Mouse (Mus musculus) heart, embryonic 14.5 days (tissue): ENCODE measurements around the gene Noto. TPM values are rescaled to one million over a fixed set of nuclear protein-coding genes. Genes with fewer than 3 reads are reported as not detected.
"Not testable (repeated sequence)": the region's sequence is repeated elsewhere in the genome, so short reads cannot be mapped to it uniquely, and the experiment has no call there.

Source experiments
- ATAC-seq: fragments of 200-750 bp; cut with Nextera tagmentation; 2 replicates; pipeline ENCODE4 v1.8.0; 2017; ENCODE audit warnings: low read depth, moderate TSS enrichment; ENCODE audit not compliant: insufficient number of reproducible peaks, insufficient read depth, low FRiP score
- H3K27ac ChIP-seq, 2 experiments: fragments of 200-500 bp in 1 of 2; fragments of 300-500 bp in 1 of 2; sonication (generic) in 1 of 2; replicated peaks in 1 of 2; 2 replicates each; pipeline ENCODE4 v1.5.1; 2012 to 2014; ENCODE audit warnings: low read depth in 2 of 2, low read length in 2 of 2, control low read depth in 1 of 2, mild to moderate bottlenecking in 1 of 2, mixed read lengths in 1 of 2; ENCODE audit not compliant: control insufficient read depth in 1 of 2, insufficient read depth in 1 of 2
- H3K27me3 ChIP-seq: fragments of 300-500 bp; sonication (generic); 2 replicates; pipeline ENCODE4 v1.6.1; 2014; ENCODE audit warnings: mild to moderate bottlenecking, low read length, control low read depth; ENCODE audit not compliant: control insufficient read depth, insufficient read depth
- H3K36me3 ChIP-seq: fragments of 300-500 bp; sonication (generic); 2 replicates; pipeline ENCODE4 v1.6.1; 2014; ENCODE audit warnings: mild to moderate bottlenecking, control low read depth, low read length, mixed read lengths; ENCODE audit not compliant: control insufficient read depth, insufficient read depth
- H3K4me1 ChIP-seq, 2 experiments: fragments of 200-500 bp in 1 of 2; fragments of 300-500 bp in 1 of 2; sonication (generic) in 1 of 2; 2 replicates each; pipeline ENCODE4 v1.6.1; 2012 to 2014; ENCODE audit warnings: low read length in 2 of 2, control low read depth in 1 of 2, mixed read lengths in 1 of 2; ENCODE audit not compliant: control insufficient read depth in 2 of 2, insufficient read depth in 2 of 2
- H3K4me2 ChIP-seq: fragments of 300-500 bp; sonication (generic); 2 replicates; pipeline ENCODE4 v1.6.1; 2014; ENCODE audit warnings: mild to moderate bottlenecking, low read length
- H3K4me3 ChIP-seq, 2 experiments: fragments of 200-500 bp in 1 of 2; fragments of 300-500 bp in 1 of 2; sonication (generic) in 1 of 2; 2 replicates each; pipeline ENCODE4 v1.5.1; 2012 to 2014; ENCODE audit warnings: low read length in 2 of 2, mild to moderate bottlenecking in 2 of 2, control low read depth in 1 of 2, low read depth in 1 of 2, moderate library complexity in 1 of 2; ENCODE audit not compliant: control insufficient read depth in 1 of 2, insufficient read depth in 1 of 2
- H3K9ac ChIP-seq: fragments of 300-500 bp; sonication (generic); 2 replicates; pipeline ENCODE4 v1.6.1; 2014; ENCODE audit warnings: mild to moderate bottlenecking, low read length
- H3K9me3 ChIP-seq: fragments of 300-500 bp; sonication (generic); 2 replicates; pipeline ENCODE4 v1.6.1; 2016; ENCODE audit warnings: low read length, control low read depth; ENCODE audit not compliant: control insufficient read depth
- WGBS: fragments of 180-500 bp; shearing (Covaris S2); extraction: QIAGEN DNeasy Blood & Tissue Kit; methylation state at CpG from one replicate; pipeline ENCODE4 v1.1.7; 2014; 5-methylcytosine and 5-hydroxymethylcytosine counted together
- polyA plus RNA-seq: library from polyadenylated mRNA; unstranded; fragments of >200 nt; fragmentation: Nextera tagmentation; extraction: Ambion mirVana; gene quantifications from 2 replicates; pipeline ENCODE4 v1.2.1, GENCODE M21; 2014

Noto gene
- polyA plus RNA-seq, 1 experiment from 2014 or later = not detected

DNA sequence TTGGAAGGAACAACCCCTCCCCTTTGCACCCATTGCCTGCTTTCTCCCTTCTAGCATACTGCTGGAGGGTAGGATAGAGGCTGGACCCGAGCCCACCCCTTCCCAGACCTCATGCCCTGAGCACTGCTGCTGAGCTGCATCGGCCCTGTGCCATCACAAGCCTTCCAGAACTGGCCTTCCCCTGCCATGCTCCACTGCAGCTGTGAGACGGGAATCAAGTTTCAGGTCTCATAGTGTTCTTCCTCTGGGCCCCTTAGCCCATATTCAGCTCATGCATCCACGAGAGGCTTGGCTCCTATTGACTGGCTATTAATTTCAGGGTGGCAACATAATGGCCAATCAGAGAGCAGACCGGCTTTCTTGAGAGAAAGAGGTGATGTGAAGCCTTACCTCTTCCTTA lies 21.6 kb downstream of the Noto start:
- Histone ChIP-seq H3K9ac (no peak overlapping the region), H3K9me3 (no peaks in the 10 kb centered on the region), H3K27ac (no peak overlapping the region), H3K4me3 (no peak overlapping the region), H3K4me2 (no peak overlapping the region), H3K36me3 (peaks cover 67% of the 10 kb centered on the region), H3K4me1 (peaks cover 0 to 1% of the 10 kb centered on the region in 2 experiments; a peak in 2 of 4 replicates), H3K27me3 (no peaks in the 10 kb centered on the region)
- 86% methylated on average over 5 of the region's 5 CpGs for WGBS
- no peak for ATAC-seq

DNA sequence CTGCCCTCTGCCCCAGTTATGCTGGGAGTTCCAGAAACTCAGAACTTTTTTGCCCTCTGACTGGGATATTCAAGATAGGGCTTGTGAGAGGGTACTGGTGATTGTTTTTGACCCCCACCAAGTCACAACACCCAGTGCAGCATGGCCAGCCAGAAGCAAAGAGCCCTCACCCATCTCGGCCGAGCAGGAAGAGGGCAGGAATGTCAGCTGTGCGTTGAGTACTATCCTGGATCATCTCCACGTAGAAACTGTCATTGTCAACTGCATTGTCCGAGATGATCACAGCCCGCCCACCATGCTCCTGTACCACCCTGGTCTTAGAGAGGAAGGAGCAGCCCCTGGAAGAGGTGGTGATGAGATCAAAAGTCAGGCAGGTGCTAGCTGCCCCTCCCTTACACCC lies 23.7 kb downstream of the Noto start:
- H3K4me2 ChIP-seq = no peak overlapping the region
- H3K27me3 ChIP-seq = no peaks in the 10 kb centered on the region
- no peak overlapping the region for H3K4me3 ChIP-seq
- H3K9ac ChIP-seq = no peak overlapping the region
- H3K4me1 ChIP-seq = peaks cover 0 to 5% of the 10 kb centered on the region in 2 experiments; a peak in 2 of 4 replicates
- peaks cover 46% of the 10 kb centered on the region for H3K36me3 ChIP-seq
- no peak for ATAC-seq
- H3K27ac ChIP-seq = no peak overlapping the region
- H3K9me3 ChIP-seq = no peaks in the 10 kb centered on the region
- WGBS = 82% methylated on average over 6 of the region's 6 CpGs

DNA sequence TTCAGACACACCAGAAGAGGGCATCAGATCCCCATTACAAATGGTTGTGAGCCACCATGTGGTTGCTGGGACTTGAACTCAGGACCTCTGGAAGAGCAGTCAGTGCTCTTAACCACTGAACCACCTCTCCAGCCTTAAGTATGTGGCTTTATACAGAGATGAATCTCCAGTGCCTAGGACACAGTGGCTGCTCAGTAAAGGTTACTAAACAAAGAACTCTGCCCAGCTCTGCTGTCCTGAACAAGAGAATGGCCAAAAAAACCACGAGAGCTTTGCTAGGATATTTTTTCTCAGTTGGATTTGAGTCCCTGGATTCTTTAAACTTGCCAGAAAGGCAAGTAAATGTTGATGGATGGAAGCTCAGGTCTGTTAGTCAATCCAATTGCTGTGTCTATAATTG lies 26.5 kb downstream of the Noto start:
- H3K9me3 ChIP-seq, ATAC-seq, H3K27ac ChIP-seq, H3K27me3 ChIP-seq: not testable (repeated sequence)
- Histone ChIP-seq H3K36me3 (peaks cover 26% of the 10 kb centered on the region), H3K4me1 (peaks cover 0 to 26% of the 10 kb centered on the region in 2 experiments), H3K4me2 (peak overlapping the region; percentile 72), H3K9ac (peak overlapping the region; percentile 81; the same call in 1 of the 2 replicates), H3K4me3 (peak overlapping the region in 1 of 2 experiments; percentile 91; a peak in 2 of 4 replicates)
- 59% methylated on average over 1 of the region's 1 CpGs for WGBS

DNA sequence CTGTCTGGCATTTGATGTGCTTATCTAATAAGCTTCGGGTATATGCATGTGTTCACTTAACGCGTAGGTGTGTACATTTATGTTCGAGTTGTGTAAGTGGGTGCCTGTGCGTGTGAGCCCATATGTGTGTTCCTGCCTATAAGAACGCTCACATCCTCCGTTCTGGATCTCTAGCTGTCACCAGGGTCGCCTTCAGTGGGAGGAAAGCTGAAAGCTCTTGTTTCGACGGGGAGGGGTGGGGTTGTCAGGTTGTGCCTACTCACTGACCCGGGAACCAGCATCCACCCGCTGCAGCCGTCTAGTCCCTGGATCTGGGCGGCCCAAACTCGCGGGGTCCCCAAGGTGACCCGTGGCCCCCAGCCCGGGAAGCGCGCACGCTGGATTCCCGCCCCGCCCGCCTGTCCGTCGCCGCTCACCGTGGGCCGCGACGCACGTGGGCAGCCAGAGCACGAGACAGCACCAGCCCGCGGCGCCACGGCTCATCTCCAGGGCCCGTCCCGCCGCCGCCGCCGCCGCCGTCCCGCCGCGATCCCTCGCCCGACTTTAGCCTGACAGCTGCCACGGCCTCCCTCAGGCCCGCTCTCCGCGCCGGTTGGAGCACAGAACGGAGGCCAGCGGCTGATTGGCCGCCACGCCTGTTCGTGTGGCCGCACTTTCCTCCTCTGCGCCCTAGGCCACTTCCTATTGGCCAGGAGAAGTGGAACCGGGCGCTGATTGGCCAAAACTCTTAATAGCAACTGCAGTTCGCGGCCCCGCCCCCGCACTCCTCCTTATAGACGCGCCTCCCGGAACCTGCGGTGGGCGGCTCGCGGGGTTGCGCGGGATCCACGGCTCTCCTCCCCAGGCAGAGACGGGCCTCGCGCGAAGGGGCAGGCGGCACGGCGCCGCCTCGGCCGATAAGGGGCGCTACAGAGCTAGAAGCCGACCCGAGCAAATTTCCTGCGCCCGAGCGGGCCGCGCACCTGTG lies 27.3 kb downstream of the Noto start, which contains the start of gene Cct7:
Cct7 (plus strand) TSS at position 818 of the 967 bp plus-strand sequence.
- Histone ChIP-seq H3K36me3 (peaks cover 18% of the 10 kb centered on the region), H3K27ac (peak within 1 kb of the TSS; percentile 91 to 94), H3K27me3 (no peaks in the 10 kb centered on the region), H3K4me3 (peak within 1 kb of the TSS; percentile 80 to 91), H3K4me1 (peaks cover under 1 to 27% of the 10 kb centered on the region in 2 experiments), H3K9me3 (no peaks in the 10 kb centered on the region), H3K9ac (peak within 1 kb of the TSS; percentile 91), H3K4me2 (peak within 1 kb of the TSS; percentile 72)
- WGBS = 1% methylated on average over 88 of the region's 96 CpGs
- ATAC-seq = peak; percentile 93

DNA sequence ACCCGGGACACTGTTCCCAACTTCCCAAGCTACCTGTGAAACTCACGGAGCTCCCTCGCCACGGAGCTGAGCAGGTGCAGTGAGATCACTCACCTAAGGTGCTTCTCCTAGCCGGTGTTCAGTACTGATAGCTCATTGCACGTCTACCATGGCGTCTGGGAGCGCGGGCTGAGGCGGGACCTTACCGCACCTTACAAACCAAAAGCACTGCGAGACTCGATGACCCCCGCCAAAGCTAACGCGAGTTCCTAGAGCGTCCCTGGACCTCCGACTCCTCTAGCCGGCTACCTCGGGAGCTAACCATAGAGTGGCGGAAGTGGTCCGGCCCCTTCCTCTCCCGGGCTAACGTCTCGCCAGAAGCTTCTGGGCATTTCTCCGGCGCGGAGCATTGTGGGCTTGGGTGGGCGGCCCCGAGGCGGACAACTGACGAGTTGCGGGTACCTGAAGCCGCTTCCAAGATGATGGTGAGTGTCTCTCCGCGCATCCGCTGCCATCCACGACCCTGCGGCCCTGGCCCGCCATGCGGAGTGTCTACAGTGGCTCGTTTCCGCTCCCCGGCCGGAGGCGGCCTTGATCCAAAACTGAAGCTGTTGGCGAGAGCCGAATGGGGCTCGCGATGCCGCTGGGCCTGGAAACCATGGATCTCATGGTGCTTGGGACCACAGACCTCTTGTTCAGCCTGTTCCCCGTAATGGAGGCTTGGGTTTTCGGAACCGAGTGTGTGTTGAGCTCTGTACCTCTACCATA lies 28.2 kb downstream of the Noto start, which contains the start of gene Pradc1:
Pradc1 (minus strand) TSS at position 307 of the 747 bp plus-strand sequence.
- no peaks in the 10 kb centered on the region for H3K27me3 ChIP-seq
- H3K9ac ChIP-seq = peak within 1 kb of the TSS; percentile 91
- peak; percentile 91 for ATAC-seq
- H3K4me1 ChIP-seq = peaks cover 2 to 34% of the 10 kb centered on the region in 2 experiments
- peaks cover 10% of the 10 kb centered on the region for H3K36me3 ChIP-seq
- H3K27ac ChIP-seq = peak within 1 kb of the TSS; percentile 91 to 94
- no peaks in the 10 kb centered on the region for H3K9me3 ChIP-seq
- H3K4me2 ChIP-seq = peak within 1 kb of the TSS; percentile 72
- H3K4me3 ChIP-seq = peak within 1 kb of the TSS; percentile 80 to 91
- WGBS = under 1% methylated on average over 54 of the region's 54 CpGs

DNA sequence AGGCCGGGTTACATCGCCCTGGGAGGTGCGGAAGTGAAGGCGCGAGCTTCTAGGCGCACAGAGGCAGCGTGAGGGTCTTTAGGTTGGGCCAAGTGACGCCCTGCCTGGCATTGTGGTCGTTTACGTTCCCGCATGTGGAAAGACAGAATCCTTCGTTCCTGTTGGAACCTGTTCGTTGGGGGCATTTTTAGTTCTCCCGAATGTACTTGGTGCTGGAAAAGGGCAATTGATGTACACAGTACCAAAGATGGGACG lies 28.7 kb downstream of the Noto start:
- WGBS = 0% methylated on average over 15 of the region's 15 CpGs
- H3K27me3 ChIP-seq = no peaks in the 10 kb centered on the region
- peak overlapping the region; percentile 72 for H3K4me2 ChIP-seq
- H3K4me1 ChIP-seq = peaks cover 2 to 34% of the 10 kb centered on the region in 2 experiments
- peak overlapping the region; percentile 91 for H3K9ac ChIP-seq
- peaks cover 5% of the 10 kb centered on the region for H3K36me3 ChIP-seq
- H3K9me3 ChIP-seq = no peaks in the 10 kb centered on the region
- peak overlapping the region; percentile 74 to 94 for H3K27ac ChIP-seq
- H3K4me3 ChIP-seq = peak overlapping the region; percentile 80 to 91
- no peak for ATAC-seq

DNA sequence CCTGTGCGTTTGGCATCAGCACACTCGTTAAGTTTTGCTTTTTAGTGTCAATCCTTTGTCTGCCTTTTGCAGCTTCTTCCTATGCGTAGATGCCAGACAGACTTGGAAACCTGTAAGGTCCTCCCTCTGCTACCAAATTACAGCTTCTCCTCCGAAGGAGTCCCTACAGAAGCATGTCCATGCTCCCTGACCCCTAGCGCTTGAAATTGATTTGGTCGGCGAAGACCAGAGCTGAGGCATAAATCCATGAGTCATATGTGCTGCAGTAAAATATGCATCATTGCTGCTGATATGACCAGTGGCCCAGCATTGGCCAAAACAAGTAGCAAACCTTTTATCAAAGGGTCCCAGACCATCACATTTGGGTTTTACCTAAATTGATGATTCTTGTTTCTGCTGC lies 29.1 kb downstream of the Noto start:
- 9% methylated on average over 7 of the region's 7 CpGs for WGBS

More for the DNA sequence above, 29.1 kb downstream of the Noto start:
- Histone ChIP-seq H3K9ac (peak overlapping the region; percentile 91), H3K27ac (peak overlapping the region in 1 of 2 experiments; percentile 94; a peak in 1 of 4 replicates), H3K36me3 (peaks cover 5% of the 10 kb centered on the region; the same call in 1 of the 2 replicates), H3K27me3 (no peaks in the 10 kb centered on the region), H3K9me3 (no peaks in the 10 kb centered on the region), H3K4me1 (peaks cover 2 to 34% of the 10 kb centered on the region in 2 experiments), H3K4me3 (peak overlapping the region; percentile 80 to 91), H3K4me2 (peak overlapping the region; percentile 72)
- no peak for ATAC-seq
